Mouse (Mus musculus): ENCODE results near the gene 4930447C04Rik. TPM values are rescaled to one million over a fixed set of nuclear protein-coding genes. Genes with fewer than 3 reads are reported as not detected.

4930447C04Rik gene
- polyA plus RNA-seq, 1 experiment = 25.3 TPM

GRCm38 (mm10) chr12:72967541-72967940 is 27.0 kb upstream of the 4930447C04Rik start:
- no peak for TF ChIP-seq POLR2A (IDR thresholded peaks at IDR 0.05; ENCODE audit: extremely low read depth, insufficient read depth, low read length)
- no peak for TF ChIP-seq CTCF (IDR thresholded peaks at IDR 0.05; ENCODE audit: extremely low read depth, insufficient read depth, low read length)
- H3K27ac ChIP-seq (ENCODE audit: insufficient read depth, low read length) = no peak overlapping the region
- H3K4me3 ChIP-seq (ENCODE audit: insufficient read depth, low read length) = no peak overlapping the region
- H3K4me1 ChIP-seq (ENCODE audit: control insufficient read depth, insufficient read depth, low read length) = no peaks in the 10 kb centered on the region

- Histone ChIP-seq H3K4me3 (ENCODE audit: insufficient read depth, low read length) (no peak overlapping the region), H3K4me1 (ENCODE audit: control insufficient read depth, insufficient read depth, low read length) (no peaks in the 10 kb centered on the region), H3K27ac (ENCODE audit: insufficient read depth, low read length) (no peak overlapping the region)
- TF ChIP-seq POLR2A (IDR thresholded peaks at IDR 0.05; ENCODE audit: extremely low read depth, insufficient read depth, low read length) = no peak
- no peak for TF ChIP-seq CTCF (IDR thresholded peaks at IDR 0.05; ENCODE audit: extremely low read depth, insufficient read depth, low read length)
Measured at GRCm38 (mm10) chr12:72962761-72963160, 22.2 kb upstream of the 4930447C04Rik start.

- no peak overlapping the region for H3K27ac ChIP-seq (ENCODE audit: insufficient read depth, low read length)
- no peak overlapping the region for H3K4me3 ChIP-seq (ENCODE audit: insufficient read depth, low read length)
- no peak for TF ChIP-seq CTCF (IDR thresholded peaks at IDR 0.05; ENCODE audit: extremely low read depth, insufficient read depth, low read length)
- TF ChIP-seq POLR2A (IDR thresholded peaks at IDR 0.05; ENCODE audit: extremely low read depth, insufficient read depth, low read length) = no peak
- H3K4me1 ChIP-seq (ENCODE audit: control insufficient read depth, insufficient read depth, low read length) = no peaks in the 10 kb centered on the region
Measured at GRCm38 (mm10) chr12:72958446-72958845, 17.9 kb upstream of the 4930447C04Rik start.

DNA sequence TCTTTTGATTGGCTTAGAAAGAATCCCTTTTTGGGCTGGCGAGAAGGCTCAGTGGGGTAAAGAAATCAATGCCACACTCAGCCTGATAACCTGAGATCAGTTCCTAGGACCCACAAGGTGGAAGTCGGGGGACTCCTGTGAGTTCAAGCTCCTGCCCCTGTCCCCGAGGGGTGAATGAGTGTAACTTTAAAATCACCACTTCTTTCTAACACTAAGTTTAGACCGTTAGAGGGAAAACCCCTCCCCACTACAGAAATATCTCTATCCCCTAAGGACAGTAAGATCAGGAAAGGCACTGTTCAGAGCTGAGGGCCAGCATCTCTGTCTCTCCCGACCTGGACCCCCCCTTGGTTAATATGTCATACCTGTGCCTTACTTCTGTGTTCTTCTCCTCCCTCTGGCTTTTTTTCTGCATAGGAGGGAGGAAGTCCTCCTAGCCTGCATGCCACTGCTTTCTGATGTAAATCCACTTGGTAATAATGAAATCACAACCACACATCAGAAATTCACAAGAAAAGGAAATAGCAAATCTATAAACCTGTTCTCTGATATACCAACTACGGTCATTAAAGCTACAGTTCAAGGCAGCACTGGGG is 17.4 kb upstream of the 4930447C04Rik start:
- H3K27ac ChIP-seq (ENCODE audit: insufficient read depth, low read length) = no peak overlapping the region
- H3K4me1 ChIP-seq (ENCODE audit: control insufficient read depth, insufficient read depth, low read length) = no peaks in the 10 kb centered on the region
- TF ChIP-seq CTCF (IDR thresholded peaks at IDR 0.05; ENCODE audit: extremely low read depth, insufficient read depth, low read length) (no peak), POLR2A (IDR thresholded peaks at IDR 0.05; ENCODE audit: extremely low read depth, insufficient read depth, low read length) (no peak)
- no peak overlapping the region for H3K4me3 ChIP-seq (ENCODE audit: insufficient read depth, low read length)

GRCm38 (mm10) chr12:72954906-72955305 is 14.3 kb upstream of the 4930447C04Rik start:
- Histone ChIP-seq H3K4me1 (ENCODE audit: control insufficient read depth, insufficient read depth, low read length) (no peaks in the 10 kb centered on the region), H3K4me3 (ENCODE audit: insufficient read depth, low read length) (no peak overlapping the region), H3K27ac (ENCODE audit: insufficient read depth, low read length) (no peak overlapping the region)
- TF ChIP-seq POLR2A (IDR thresholded peaks at IDR 0.05; ENCODE audit: extremely low read depth, insufficient read depth, low read length) (no peak), CTCF (IDR thresholded peaks at IDR 0.05; ENCODE audit: extremely low read depth, insufficient read depth, low read length) (no peak)

- no peak overlapping the region for H3K4me3 ChIP-seq (ENCODE audit: insufficient read depth, low read length)
- H3K4me1 ChIP-seq (ENCODE audit: control insufficient read depth, insufficient read depth, low read length) = no peaks in the 10 kb centered on the region
- TF ChIP-seq POLR2A (IDR thresholded peaks at IDR 0.05; ENCODE audit: extremely low read depth, insufficient read depth, low read length) = no peak
- TF ChIP-seq CTCF (IDR thresholded peaks at IDR 0.05; ENCODE audit: extremely low read depth, insufficient read depth, low read length) = no peak
- no peak overlapping the region for H3K27ac ChIP-seq (ENCODE audit: insufficient read depth, low read length)
Measured at GRCm38 (mm10) chr12:72953858-72954257, 13.3 kb upstream of the 4930447C04Rik start.

GRCm38 (mm10) chr12:72953089-72953488 is 12.5 kb upstream of the 4930447C04Rik start:
- Histone ChIP-seq H3K4me3 (ENCODE audit: insufficient read depth, low read length) (no peak overlapping the region), H3K4me1 (ENCODE audit: control insufficient read depth, insufficient read depth, low read length) (no peaks in the 10 kb centered on the region), H3K27ac (ENCODE audit: insufficient read depth, low read length) (no peak overlapping the region)
- no peak for TF ChIP-seq CTCF (IDR thresholded peaks at IDR 0.05; ENCODE audit: extremely low read depth, insufficient read depth, low read length)
- no peak for TF ChIP-seq POLR2A (IDR thresholded peaks at IDR 0.05; ENCODE audit: extremely low read depth, insufficient read depth, low read length)

- TF ChIP-seq CTCF (IDR thresholded peaks at IDR 0.05; ENCODE audit: extremely low read depth, insufficient read depth, low read length) (no peak), POLR2A (IDR thresholded peaks at IDR 0.05; ENCODE audit: extremely low read depth, insufficient read depth, low read length) (no peak)
- Histone ChIP-seq H3K4me3 (ENCODE audit: insufficient read depth, low read length) (no peak overlapping the region), H3K27ac (ENCODE audit: insufficient read depth, low read length) (no peak overlapping the region), H3K4me1 (ENCODE audit: control insufficient read depth, insufficient read depth, low read length) (no peaks in the 10 kb centered on the region)
Measured at GRCm38 (mm10) chr12:72947335-72947734, 6.8 kb upstream of the 4930447C04Rik start.

DNA sequence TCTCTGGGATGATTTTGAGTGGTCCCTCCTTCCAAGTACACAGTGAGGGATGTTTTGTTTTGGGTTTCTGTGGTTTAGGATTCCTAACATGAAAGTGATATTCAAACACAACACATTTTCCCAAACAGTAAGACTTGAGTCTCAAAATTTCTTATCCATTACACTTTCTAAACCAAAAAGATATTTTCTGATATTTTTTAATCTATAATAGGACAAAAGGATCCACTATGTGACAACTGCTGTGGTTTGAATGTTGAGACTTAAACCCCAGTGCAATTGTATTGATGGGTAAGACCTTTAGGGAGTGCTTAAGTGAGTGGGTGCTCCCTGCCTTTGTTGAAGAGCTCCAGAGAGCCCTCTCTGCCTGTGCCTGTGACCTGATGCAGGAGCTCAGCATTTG is 6.2 kb upstream of the 4930447C04Rik start:
- H3K4me1 ChIP-seq (ENCODE audit: control insufficient read depth, insufficient read depth, low read length) = no peaks in the 10 kb centered on the region
- H3K4me3 ChIP-seq (ENCODE audit: insufficient read depth, low read length) = no peak overlapping the region
- TF ChIP-seq CTCF (IDR thresholded peaks at IDR 0.05; ENCODE audit: extremely low read depth, insufficient read depth, low read length) = no peak
- no peak for TF ChIP-seq POLR2A (IDR thresholded peaks at IDR 0.05; ENCODE audit: extremely low read depth, insufficient read depth, low read length)
- H3K27ac ChIP-seq (ENCODE audit: insufficient read depth, low read length) = no peak overlapping the region

- Histone ChIP-seq H3K4me3 (ENCODE audit: insufficient read depth, low read length) (no peak overlapping the region), H3K27ac (ENCODE audit: insufficient read depth, low read length) (no peak overlapping the region), H3K4me1 (ENCODE audit: control insufficient read depth, insufficient read depth, low read length) (no peaks in the 10 kb centered on the region)
- TF ChIP-seq CTCF (IDR thresholded peaks at IDR 0.05; ENCODE audit: extremely low read depth, insufficient read depth, low read length) = no peak
- no peak for TF ChIP-seq POLR2A (IDR thresholded peaks at IDR 0.05; ENCODE audit: extremely low read depth, insufficient read depth, low read length)
Measured at GRCm38 (mm10) chr12:72946064-72946395, 5.5 kb upstream of the 4930447C04Rik start.
